ENCODE assay signal across 8 mouse cellular contexts in the genomic region with DNA sequence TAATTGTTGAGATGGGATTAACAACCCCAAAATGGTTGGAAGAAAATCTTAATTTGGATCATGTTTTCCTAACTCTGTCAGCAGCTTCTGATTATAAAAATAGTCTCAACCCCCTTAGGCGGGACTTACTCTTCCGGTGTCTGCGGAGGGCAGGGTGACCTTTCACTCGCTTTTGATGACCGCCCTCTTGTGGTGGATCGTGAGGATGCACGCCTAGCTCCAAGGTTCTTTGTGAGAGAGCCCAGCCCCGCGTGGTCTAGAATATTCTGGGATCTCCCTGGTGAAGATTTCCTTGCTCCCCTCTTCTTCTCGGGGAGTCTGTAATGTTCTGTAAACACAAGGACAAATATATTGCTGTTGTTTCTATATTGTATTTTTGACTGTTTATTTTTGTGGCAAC. TPM values are rescaled to one million over a fixed set of nuclear protein-coding genes. Genes with fewer than 3 reads are reported as not detected.
DNase-seq lines count a peak whose midpoint lies in the region; ATAC-seq lines count a peak whose summit lies in the region.

No protein-coding gene starts in this region.

- no peaks in the 10 kb centered on the region for H3K4me1 ChIP-seq in forebrain, embryonic 11.5 days (replicated peaks; ENCODE audit: control insufficient read depth, insufficient read depth, low read length)
- H3K4me1 ChIP-seq in heart, embryonic 16.5 days (ENCODE audit: control insufficient read depth, insufficient read depth, low read length): peaks cover 8% of the 10 kb centered on the region; the same call in 1 of the 2 replicates
- H3K4me1 ChIP-seq in liver, embryonic 13.5 days (replicated peaks): peaks cover 11% of the 10 kb centered on the region
- no peaks in the 10 kb centered on the region for H3K4me1 ChIP-seq in stomach, embryonic 15.5 days

- 2% methylated on average over 10 of the region's 10 CpGs for WGBS in forebrain, embryonic 11.5 days
- under 1% methylated on average over 10 of the region's 10 CpGs for WGBS in heart, embryonic 16.5 days
- WGBS in liver, embryonic 13.5 days (ENCODE audit: insufficient replicate concordance): 1% methylated on average over 10 of the region's 10 CpGs
- WGBS in stomach, embryonic 15.5 days: under 1% methylated on average over 10 of the region's 10 CpGs

- H3K4me2 ChIP-seq in forebrain, embryonic 11.5 days (ENCODE audit: low read depth, low read length, severe bottlenecking): no peak overlapping the region
- peak overlapping the region; percentile 29; the same call in 1 of the 2 replicates for H3K4me2 ChIP-seq in heart, embryonic 16.5 days (ENCODE audit: low read depth, low read length)
- H3K4me2 ChIP-seq in liver, embryonic 13.5 days: peak overlapping the region; percentile 37
- H3K4me2 ChIP-seq in stomach, embryonic 15.5 days: peak overlapping the region; percentile 30; the same call in 1 of the 2 replicates

- ATAC-seq in forebrain, embryonic 11.5 days (replicated peaks; ENCODE audit: low FRiP score): peak; percentile 93
- peak; percentile 78; the same call in 1 of the 2 replicates for ATAC-seq in heart, embryonic 16.5 days (replicated peaks; ENCODE audit: extremely low read depth, insufficient read depth, low FRiP score)
- peak; percentile 76 for ATAC-seq in liver, embryonic 13.5 days (ENCODE audit: low read depth)
- ATAC-seq in stomach, embryonic 15.5 days (ENCODE audit: insufficient read depth, low FRiP score, low read depth): peak; percentile 83; the same call in 1 of the 2 replicates

- no peak overlapping the region for H3K27ac ChIP-seq in forebrain, embryonic 11.5 days (ENCODE audit: low read depth, low read length)
- no peak overlapping the region for H3K27ac ChIP-seq in heart, embryonic 16.5 days (ENCODE audit: low read length)
- no peak overlapping the region for H3K27ac ChIP-seq in liver, embryonic 13.5 days
- no peak overlapping the region for H3K27ac ChIP-seq in stomach, embryonic 15.5 days

- no peaks in the 10 kb centered on the region for H3K36me3 ChIP-seq in forebrain, embryonic 11.5 days (ENCODE audit: control insufficient read depth, insufficient read depth, low read length)
- H3K36me3 ChIP-seq in heart, embryonic 16.5 days (ENCODE audit: control insufficient read depth, insufficient read depth): no peaks in the 10 kb centered on the region
- no peaks in the 10 kb centered on the region for H3K36me3 ChIP-seq in liver, embryonic 13.5 days
- no peaks in the 10 kb centered on the region for H3K36me3 ChIP-seq in stomach, embryonic 15.5 days

- no peaks in the 10 kb centered on the region for H3K27me3 ChIP-seq in forebrain, embryonic 11.5 days (ENCODE audit: control insufficient read depth, insufficient read depth, low read length)
- no peaks in the 10 kb centered on the region for H3K27me3 ChIP-seq in heart, embryonic 16.5 days (ENCODE audit: control insufficient read depth, insufficient read depth, low read length)
- 0 out of 2 replicates have a peak, but pooled peaks cover 7% of the 10 kb centered on the region for H3K27me3 ChIP-seq in liver, embryonic 13.5 days
- H3K27me3 ChIP-seq in stomach, embryonic 15.5 days (replicated peaks): no peaks in the 10 kb centered on the region

- H3K9me3 ChIP-seq in forebrain, embryonic 11.5 days (ENCODE audit: control insufficient read depth, low read length): no peaks in the 10 kb centered on the region
- peaks cover 4% of the 10 kb centered on the region for H3K9me3 ChIP-seq in heart, embryonic 16.5 days (replicated peaks; ENCODE audit: control insufficient read depth, low read length)
- H3K9me3 ChIP-seq in liver, embryonic 13.5 days (replicated peaks): no peaks in the 10 kb centered on the region
- H3K9me3 ChIP-seq in stomach, embryonic 15.5 days: no peaks in the 10 kb centered on the region

- H3K4me3 ChIP-seq in forebrain, embryonic 11.5 days (ENCODE audit: low read depth, low read length): no peak overlapping the region
- no peak overlapping the region for H3K4me3 ChIP-seq in heart, embryonic 16.5 days (ENCODE audit: low read length)
- no peak overlapping the region for H3K4me3 ChIP-seq in liver, embryonic 13.5 days (replicated peaks)
- H3K4me3 ChIP-seq in stomach, embryonic 15.5 days (replicated peaks): no peak overlapping the region

- DNase-seq in CD8-positive naive resting alpha-beta T cell, adult 2 months (ENCODE audit: low read depth in 2 of 2, low spot score in 2 of 2): peak; percentile 65 to 78
- DNase-seq in c-Kit-positive CD71-positive TER-119-negative erythroid progenitor cells, embryonic 14.5 days (ENCODE audit: low read depth): peak; percentile 92
- peak; percentile 93 for DNase-seq in forebrain, embryonic 11.5 days (ENCODE audit: low spot score)
- peak; percentile 86 to 93 for DNase-seq in kidney, postnatal 25 days
- DNase-seq in liver, embryonic 13.5 days: peak; percentile 85
- peak; percentile 94 for DNase-seq in neural tube, embryonic 10.5 days (ENCODE audit: extremely low spot score, low spot score)

- H3K9ac ChIP-seq in forebrain, embryonic 11.5 days (ENCODE audit: low read length): peak overlapping the region; percentile 24; the same call in 1 of the 2 replicates
- H3K9ac ChIP-seq in heart, embryonic 16.5 days (ENCODE audit: low read length): peak overlapping the region; percentile 26; the same call in 1 of the 2 replicates
- no peak overlapping the region for H3K9ac ChIP-seq in liver, embryonic 13.5 days
- H3K9ac ChIP-seq in stomach, embryonic 15.5 days: no peak overlapping the region

RNA-seq across cellular contexts. Expression of gene Mboat1, which starts 51.3 kb away (rescaled TPM):
- 5.5 and 6.0 TPM in 2 replicates for polyA plus RNA-seq in forebrain, embryonic 11.5 days (2014; fragmentation: Nextera tagmentation; extraction: Ambion mirVana)
- polyA plus RNA-seq in heart, embryonic 16.5 days (2015; fragmentation: Nextera tagmentation; extraction: Ambion mirVana): 4.0 and 4.1 TPM in 2 replicates
- 1.7 and 2.3 TPM in 2 replicates for polyA plus RNA-seq in liver, embryonic 13.5 days (2015; fragmentation: Nextera tagmentation; extraction: Ambion mirVana)
- 50.0 and 54.3 TPM in 2 replicates for polyA plus RNA-seq in stomach, embryonic 15.5 days (2015; fragmentation: Nextera tagmentation; extraction: Ambion mirVana)

Comparison
In these comparisons a context has a peak if more than half of its experiments do, and no peak if none do; other contexts are left out.
1. H3K9ac ChIP-seq: peak in forebrain, embryonic 11.5 days (single experiment) and heart, embryonic 16.5 days (single experiment); none in liver, embryonic 13.5 days (single experiment) and stomach, embryonic 15.5 days (single experiment).
2. Peak in every context shown above with its lines, with median percentiles within 50 percentile points of each other: DNase-seq and ATAC-seq.